Mouse (Mus musculus) urinary bladder, adult 2 months (tissue): Measurements from ENCODE around the gene Zfp947. TPM values are rescaled to one million over a fixed set of nuclear protein-coding genes. Genes with fewer than 3 reads are reported as not detected.
"Not testable (repeated sequence)": the region's sequence is repeated elsewhere in the genome, so short reads cannot be mapped to it uniquely, and the experiment has no call there.

Experiments
- DNase-seq: peaks from one replicate; pipeline ENCODE4 v3.0.0; 2022; ENCODE audit warnings: low spot score
- polyA plus RNA-seq: library from polyadenylated mRNA; depleted of rRNA; stranded (reverse); fragments of >200 nt; gene quantifications from 2 replicates; pipeline ENCODE4 v1.2.3, GENCODE M21; 2012; rRNA removed

Zfp947 gene
- 1.4 and 1.5 TPM in 2 replicates for polyA plus RNA-seq

GRCm38 (mm10) chr17:22165722-22166294 is at the start of gene Zfp947:
Gene Zfp947, minus strand, starts transcription at chr17:22166190.
- DNase-seq, result peak; percentile 25

- not testable (repeated sequence) for DNase-seq
Measured at GRCm38 (mm10) chr17:22165304-22165703, 686 bp downstream of the Zfp947 start.

- DNase-seq, result not testable (repeated sequence)
Measured at GRCm38 (mm10) chr17:22153951-22154350, 12.0 kb downstream of the Zfp947 start.

GRCm38 (mm10) chr17:22118770-22119169 is 47.2 kb downstream of the Zfp947 start:
- DNase-seq, result no peak

Other genes with a start within 250 kb of the Zfp947 start
- gene Zfp942, start 203.7 kb downstream of the Zfp947 start, polyA plus RNA-seq, result 8.1 and 9.5 TPM in 2 replicates
- 16.7 and 19.8 TPM in 2 replicates for gene Zfp943, start 203.6 kb downstream of the Zfp947 start, polyA plus RNA-seq
- 2.9 and 3.0 TPM in 2 replicates for gene Zfp994, start 59.4 kb upstream of the Zfp947 start, polyA plus RNA-seq
- 9.1 TPM in 2 replicates for gene CT030661.1, start 148.6 kb upstream of the Zfp947 start, polyA plus RNA-seq
- gene Zfp944, start 195.2 kb upstream of the Zfp947 start, polyA plus RNA-seq, result 7.1 and 8.6 TPM in 2 replicates
- 5.6 and 6.0 TPM in 2 replicates for gene Zfp758, start 195.3 kb upstream of the Zfp947 start, polyA plus RNA-seq